4 mouse cellular contexts compared by ENCODE assay signal in the genomic region with DNA sequence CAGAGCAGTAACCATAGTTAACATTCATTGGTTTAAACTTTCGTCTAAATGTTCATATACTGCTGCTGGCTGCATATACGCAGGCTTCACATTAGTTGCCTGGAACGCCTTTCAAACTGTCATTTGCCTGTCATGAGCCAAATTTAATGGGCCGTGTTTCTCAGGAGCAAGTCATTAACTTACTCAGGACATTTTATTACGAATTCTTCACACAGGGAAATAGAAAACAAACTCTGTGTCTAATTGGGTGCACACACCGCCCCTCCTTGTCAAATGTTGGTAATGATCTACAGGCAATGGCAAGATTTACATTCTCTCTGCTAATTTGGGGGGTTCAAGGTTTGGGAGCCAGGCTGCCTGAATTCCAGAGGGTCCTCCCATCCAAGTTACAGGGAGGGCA.
"Had no signal": no experiment of that assay in that cellular context is flagged by ENCODE, and none has a peak within 500 bp of the region (broad histone marks: within the 10 kb centered on the region; RNA-seq: fewer than 3 reads in every experiment).

No protein-coding gene starts in this region.

- ATAC-seq: intestine, embryonic 16.5 days had no signal

- H3K9ac ChIP-seq: liver, embryonic 13.5 days had no signal

- H3K4me3 ChIP-seq: liver, embryonic 13.5 days had no signal

- H3K27me3 ChIP-seq: liver, embryonic 13.5 days had no signal

- H3K4me1 ChIP-seq: liver, embryonic 13.5 days had no signal

- DNase-seq: liver, embryonic 13.5 days had no signal

- H3K9me3 ChIP-seq: liver, embryonic 13.5 days had no signal

- H3K36me3 ChIP-seq: liver, embryonic 13.5 days had no signal

- H3K27ac ChIP-seq: liver, embryonic 13.5 days; stomach, postnatal 0 days had no signal

- H3K4me2 ChIP-seq: liver, embryonic 13.5 days; midbrain, embryonic 11.5 days had no signal
